Mouse (Mus musculus): Measurements from ENCODE around the gene Rps28.
"Not testable (repeated sequence)": the region's sequence is repeated elsewhere in the genome, so short reads cannot be mapped to it uniquely, and the experiment has no call there.

GRCm38 (mm10) chr17:33823171-33823570, 1.2 kb downstream of the Rps28 start:
- not testable (repeated sequence) for TF ChIP-seq POLR2A (IDR thresholded peaks at IDR 0.05; ENCODE audit: low read depth, low read length); CTCF (IDR thresholded peaks at IDR 0.05; ENCODE audit: borderline replicate concordance, insufficient read depth, low read length)
